Mouse (Mus musculus): ENCODE results near the gene Deaf1.

Gene Deaf1

DNA sequence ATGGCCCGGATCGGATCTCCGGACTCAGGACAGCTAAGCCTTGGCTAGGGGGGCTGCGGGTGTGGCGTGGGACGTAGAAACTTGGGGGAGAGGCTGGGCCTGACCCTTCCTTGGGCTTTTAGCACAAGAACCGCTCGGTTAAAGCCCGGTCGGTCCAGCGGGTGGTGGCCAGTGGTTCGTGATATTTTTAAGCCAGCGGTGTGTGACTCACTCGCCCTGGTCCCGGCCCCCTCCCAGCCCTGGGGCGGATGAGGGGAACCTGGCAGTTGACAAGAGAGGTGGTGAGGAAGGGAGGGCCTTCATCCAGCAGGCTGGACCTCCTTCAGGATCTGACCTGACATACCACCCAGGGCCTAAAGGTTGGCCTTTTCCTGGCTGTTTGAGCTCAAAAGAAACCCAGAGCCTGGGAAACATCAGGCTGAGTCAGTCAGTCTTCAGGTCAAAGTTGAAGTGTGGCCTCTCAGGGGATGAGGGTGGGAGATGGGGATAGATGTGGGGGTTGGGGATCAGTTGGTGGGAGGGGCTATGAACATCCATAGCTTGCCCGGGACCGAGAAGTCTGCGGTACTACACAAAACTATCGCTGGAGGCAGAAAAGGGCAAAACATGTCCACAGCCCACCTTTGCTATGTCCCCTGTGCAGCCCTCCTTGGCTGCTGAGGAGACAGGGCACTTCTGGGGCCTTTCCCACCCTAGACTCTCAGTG, 11.9 kb upstream of the Deaf1 start:
- no peak for DNase-seq (ENCODE audit: low spot score in 2 of 2)

DNA sequence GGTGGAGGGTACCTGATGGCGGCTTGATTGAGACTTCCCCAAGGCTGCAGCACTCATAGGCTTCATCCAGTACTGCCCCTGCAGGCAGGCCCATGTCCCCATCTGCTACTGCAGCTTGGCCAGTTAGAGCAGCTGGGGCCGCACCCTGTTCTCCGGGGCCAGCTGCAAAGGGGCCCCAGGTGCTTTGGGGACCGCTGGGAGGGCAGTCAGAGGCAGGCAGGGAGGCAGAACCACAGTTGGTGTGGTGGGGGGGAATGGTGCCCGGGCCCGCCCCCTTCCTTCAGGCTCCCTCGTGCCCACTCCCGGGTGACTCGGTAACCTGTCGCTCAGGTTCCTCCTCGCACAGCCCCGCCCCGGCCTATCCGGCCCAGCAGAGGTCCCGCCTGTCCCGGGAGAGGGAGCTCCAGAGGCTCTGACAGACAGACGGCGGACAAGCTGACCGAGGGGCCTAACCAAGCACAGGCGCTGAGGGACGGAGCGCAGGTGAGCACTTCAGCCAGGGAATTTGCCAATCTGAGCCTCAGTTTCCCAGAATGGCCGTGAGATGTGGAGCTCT, 11.2 kb upstream of the Deaf1 start, which contains the start of gene Eps8l2:
Gene Eps8l2 (plus strand): TSS at position 305 of the 556 bp plus-strand sequence.
- DNase-seq (ENCODE audit: low spot score in 2 of 2), result no peak

DNA sequence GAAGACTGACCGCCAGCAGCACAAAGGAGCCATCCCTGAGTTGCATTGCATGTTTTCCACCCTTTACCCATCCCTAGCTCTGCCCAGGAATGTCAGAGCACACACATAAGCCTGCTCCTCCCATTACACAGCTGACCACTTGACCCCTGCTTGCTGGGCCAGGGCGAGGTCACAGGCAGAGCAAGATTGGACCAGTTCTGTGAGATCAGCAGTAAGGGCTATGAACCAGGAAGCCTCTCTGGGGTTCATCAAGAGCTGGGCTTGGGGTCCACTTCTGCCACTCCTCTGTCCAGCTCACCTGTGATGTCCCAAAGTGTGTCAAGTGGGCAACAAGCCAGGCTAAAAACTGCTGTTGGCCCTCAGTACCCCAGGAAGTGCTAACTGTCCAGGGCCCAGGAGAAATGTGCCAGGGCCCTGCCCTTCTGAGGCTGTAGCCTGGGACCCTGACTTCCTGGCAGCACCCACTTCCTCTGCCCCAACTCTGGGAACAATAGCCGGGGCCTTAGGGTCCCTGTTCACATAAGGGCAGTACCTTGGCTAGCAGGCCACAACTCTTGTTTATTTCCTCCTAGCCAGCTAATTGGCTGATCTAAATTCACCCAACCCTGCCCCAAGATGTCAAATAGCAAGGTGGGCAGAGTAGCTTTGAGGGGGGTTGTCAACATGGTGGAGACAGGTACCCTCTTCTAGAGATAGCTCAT, 10.4 kb upstream of the Deaf1 start:
- DNase-seq (ENCODE audit: low spot score in 2 of 2), result no peak

DNA sequence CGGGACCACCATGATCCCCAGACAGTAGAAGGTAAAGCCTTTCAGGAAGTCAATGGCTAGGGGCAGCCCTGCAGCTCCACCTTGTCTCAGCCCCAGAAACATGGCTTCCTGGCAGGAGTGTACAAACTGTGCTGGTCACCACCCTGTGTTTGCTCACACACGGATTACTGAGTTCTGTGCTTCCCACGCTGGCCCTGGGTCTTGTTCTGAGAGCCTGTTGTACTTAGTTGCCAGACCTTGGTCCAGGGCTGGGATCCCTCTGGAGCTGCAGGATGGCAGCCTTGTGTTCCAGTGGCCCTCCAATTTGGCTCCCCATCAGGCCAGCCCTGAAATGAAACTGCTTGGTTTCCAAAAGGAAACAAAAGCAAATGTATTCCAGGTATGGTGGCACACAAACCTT, 8.8 kb upstream of the Deaf1 start:
- no peak for DNase-seq (ENCODE audit: low spot score in 2 of 2)

DNA sequence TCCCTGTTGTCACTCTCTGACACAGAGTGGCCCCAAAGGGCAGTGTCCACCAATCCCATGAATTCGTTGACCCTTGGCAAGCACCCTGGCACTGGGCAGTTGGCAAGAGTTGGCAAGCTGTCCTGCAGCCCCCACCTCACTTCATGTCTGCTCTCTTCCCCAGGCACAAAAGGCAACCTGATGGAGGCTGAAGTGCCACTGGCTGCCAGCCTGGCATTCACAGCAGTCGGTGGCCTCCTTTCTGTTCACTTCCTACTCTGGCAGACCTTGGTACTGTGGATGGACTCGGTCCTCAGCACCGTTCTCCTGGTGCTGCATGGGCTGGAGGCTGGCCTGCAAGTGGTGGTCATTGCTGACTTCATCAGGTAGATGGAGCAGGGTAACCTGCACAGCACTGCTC, 8.2 kb upstream of the Deaf1 start:
- no peak for DNase-seq (ENCODE audit: low spot score in 2 of 2)

DNA sequence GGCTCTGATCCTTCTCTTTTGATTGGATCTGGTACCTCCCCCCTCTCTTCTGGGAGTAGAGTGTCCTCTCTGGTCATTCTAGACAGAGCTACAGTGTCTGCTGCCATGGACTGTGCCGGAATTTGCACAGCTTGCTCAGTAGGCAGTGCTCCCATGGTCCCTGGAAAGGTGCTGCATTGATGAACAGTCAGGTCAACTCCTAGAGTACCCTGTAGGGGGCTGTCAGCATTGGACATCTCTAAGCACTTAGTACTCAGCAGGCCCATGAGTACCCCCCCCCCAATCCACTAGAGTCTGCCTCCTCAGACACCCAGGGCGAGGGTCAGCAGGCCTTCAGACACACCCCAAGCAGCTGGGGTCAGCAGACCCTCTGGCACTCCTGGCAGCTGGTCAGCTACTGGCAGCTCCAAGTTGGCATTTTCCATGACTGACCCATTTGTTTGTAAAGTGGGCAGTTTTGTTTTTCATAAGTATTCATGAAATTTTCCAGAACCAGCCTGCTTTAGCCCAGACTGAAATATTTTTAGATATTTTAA, 7.6 kb upstream of the Deaf1 start:
- no peak for DNase-seq (ENCODE audit: low spot score in 2 of 2)

DNA sequence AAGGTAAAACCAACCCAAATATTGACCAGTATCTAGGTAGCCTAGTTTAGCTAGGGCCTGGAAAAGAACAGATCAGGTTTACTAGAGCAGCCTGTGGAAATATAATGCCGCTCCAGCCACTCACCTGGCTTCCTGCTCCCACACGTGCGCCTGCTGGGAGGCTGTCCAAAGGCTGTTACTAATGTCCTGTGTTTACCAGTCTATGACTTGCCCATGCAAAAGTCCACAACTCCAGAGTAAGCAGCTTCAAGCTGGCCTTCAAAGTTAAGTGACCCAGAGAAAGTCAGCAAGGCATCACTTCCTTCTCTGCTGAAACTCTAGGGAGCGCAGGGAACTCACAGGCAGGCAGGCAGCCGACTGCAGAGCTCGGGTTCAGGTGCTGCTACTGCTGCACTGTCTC, 4.5 kb upstream of the Deaf1 start:
- no peak for DNase-seq (ENCODE audit: low spot score in 2 of 2)

DNA sequence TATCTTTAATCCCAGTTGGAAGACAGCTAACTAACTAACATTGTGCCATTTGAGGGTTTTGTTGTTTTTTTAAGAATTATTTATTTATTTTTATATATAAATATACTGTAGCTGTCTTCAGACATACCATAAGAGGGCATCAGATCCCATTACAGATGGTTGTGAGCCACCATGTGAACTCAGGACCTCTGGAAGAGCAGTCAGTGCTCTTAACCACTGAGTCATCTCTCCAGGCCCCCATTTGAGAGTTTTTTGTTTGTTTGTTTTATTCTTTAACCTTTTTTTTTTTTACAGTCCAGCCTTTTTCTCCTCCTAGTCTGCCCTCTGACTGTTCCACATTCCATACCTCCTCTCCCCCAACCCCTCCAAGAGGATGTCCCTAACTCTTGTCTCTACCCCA, 3.2 kb upstream of the Deaf1 start:
- DNase-seq (ENCODE audit: low spot score in 2 of 2), result no peak

DNA sequence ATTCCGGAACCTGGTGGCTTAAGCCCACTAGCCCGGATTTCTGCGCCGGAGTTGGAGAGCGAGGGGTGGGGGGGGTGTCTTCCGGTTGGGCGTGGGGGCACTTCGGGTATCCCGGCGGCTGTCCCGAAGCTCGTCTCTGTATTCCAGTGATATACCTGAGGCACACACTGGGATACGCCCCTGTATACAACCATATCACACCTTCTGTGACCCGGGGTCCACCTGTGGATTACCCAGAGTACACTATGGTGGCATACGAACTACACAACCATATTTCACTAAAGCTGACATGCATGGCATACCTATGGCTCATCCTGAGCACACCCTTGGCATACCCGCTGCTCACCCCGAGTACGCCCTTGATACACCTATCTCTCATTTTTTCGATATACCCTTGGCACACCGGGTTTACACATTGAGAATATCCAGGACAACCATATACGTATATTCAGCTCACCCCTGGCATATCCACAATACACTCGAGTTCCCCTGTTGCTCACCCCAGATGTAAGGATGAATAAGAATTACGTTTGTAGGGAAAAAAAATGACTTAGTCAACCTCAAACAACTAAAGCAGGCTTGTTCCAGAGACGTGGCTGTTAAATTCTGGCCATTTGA, 992 bp upstream of the Deaf1 start:
- no peak for DNase-seq (ENCODE audit: low spot score in 2 of 2)

DNA sequence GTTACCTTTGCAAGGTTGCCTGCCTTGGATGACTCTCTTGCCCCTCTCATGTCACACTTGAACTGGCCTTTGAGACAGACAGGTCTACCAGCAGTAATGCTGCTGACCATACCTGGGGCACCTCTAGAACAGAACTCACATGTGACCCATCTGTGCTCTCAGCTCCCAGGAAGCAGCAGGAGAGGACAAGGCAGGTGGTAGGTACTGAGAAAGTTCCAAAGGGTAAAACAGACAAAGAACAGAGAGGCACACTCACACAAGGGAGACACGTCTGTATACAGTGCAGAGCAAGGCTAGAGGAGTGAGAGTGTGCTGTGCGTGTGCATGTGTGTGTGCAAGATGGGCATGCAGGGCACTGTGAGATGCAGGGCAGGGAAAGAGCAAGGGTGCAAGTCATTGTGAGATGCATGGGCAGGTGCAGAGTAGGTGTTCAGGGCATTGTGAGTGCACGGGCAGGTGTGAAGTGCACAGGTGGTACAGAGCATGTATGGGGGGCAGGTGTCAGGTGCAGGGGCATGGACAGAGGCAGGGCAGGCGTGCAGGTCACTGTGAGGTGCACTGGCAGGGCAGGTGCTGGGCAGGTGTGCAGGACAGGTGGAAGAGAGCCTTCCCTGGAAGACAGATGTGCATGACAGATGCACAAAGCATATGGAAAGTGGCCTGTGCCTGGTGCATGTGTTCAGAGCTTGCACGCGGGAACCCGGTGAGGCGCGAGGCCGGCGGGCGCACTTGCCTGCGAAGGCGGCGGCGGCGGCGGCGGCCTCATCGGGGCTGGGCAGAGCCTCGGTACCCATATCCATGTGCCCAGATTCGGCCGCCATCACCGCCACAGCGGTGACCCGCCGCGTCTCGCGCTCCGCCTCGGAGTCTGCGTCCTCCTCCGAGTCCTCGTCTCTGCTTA, 694 bp downstream of the Deaf1 start:
- DNase-seq (ENCODE audit: low spot score in 2 of 2), result peak in 1 of 2 experiments; percentile 26

DNA sequence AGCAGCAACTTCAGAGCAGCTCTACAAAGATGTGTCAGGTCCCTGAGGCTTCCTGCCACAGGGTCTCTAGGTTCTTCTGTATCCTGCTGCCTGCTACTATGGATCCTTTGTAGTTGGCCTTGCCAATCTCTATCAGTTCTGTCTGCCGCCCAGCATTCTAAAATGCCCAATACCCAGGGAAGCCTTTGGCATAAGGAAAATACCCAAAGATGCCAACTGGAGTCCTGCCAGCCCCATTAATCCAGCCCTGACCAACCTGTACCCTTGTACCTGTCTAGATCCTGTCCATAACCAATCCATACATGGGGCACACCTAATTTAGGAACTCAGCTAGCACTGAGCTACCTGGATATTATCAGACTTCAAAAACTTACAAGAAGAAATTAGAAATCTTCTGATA, 2.8 kb downstream of the Deaf1 start:
- no peak for DNase-seq (ENCODE audit: low spot score in 2 of 2)

DNA sequence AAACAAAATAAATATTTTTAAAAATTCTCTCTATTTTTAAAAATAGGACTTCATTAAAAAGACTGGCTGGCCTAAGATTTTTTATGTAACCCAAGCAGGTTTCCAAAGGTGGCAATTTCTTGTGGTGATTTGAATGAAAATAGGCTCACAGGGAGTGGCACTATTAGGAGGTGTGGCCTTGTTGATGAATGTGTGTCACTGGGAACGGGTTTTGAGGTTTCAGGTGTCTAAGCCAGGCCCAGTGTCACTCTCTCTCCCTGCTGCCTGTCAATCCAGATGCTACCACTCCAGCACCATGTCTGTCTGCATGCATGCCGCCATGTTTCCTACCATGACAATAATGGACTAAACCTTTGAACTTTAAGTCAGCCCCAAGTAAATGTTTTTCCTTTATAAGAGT, 8.0 kb downstream of the Deaf1 start:
- no peak for DNase-seq (ENCODE audit: low spot score in 2 of 2)

DNA sequence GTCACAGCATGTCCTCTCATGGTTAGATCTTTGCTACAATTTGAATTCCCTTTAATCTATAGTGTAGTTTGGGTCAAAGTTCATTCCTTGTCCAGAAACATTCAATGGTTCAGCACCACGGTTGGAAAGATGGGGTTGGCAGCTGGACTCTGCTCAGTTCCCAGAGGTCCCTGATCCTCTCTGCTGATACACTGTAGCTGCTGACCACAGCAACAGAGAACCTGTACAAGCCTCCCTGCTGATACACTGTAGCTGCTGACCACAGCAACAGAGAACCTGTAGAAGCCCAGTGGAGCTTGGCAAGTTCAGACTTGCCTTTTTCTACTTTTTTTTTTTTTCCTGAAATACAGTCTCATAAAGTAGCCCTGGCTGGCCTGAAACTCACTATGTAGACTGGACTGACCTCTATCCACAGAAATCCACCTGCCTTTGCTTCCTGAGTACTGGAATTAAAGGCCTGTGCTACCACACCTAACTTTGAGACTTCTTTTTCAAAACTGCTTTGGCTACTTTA, 9.8 kb downstream of the Deaf1 start:
- no peak for DNase-seq (ENCODE audit: low spot score in 2 of 2)

DNA sequence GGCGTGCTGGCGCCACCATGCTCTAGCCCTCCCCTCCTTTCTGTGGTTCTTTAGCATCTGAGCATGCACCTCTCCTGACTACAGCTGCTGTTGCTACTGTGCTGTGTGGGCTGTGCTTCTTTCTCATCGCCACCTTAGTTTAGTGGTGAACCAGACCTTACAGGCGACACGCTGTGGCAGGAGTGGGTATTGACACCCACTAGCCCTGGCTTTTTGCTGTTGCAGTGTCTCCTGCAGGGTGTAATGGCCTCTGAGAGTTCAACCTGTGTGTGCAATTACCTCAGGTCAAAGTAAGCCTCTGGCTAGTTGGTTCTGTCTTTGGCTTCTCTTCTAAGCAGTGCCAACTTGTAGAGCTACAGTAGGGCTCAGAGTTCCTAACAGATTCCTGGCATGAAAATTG, 11.5 kb downstream of the Deaf1 start:
- no peak for DNase-seq (ENCODE audit: low spot score in 2 of 2)

DNA sequence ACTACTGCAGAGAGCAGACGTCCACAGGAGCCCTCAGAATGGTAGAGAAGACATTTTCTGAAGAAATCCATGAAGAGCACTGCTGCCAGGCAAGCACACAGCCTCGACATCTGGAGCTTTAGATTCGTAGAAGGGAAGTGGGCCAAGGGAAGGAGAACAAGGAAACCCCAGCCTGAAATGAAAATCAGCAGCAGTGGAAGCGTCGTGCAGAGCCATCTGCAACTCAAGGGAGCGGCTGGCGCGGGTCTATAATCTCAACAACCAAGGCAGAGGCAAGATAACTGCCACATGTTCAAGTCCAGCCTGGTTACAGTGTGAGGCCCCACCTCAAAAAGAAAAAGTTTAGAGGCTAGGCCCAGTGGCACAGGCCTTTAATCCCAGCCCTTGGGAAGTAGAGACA, 12.4 kb downstream of the Deaf1 start:
- DNase-seq (ENCODE audit: low spot score in 2 of 2), result no peak

DNA sequence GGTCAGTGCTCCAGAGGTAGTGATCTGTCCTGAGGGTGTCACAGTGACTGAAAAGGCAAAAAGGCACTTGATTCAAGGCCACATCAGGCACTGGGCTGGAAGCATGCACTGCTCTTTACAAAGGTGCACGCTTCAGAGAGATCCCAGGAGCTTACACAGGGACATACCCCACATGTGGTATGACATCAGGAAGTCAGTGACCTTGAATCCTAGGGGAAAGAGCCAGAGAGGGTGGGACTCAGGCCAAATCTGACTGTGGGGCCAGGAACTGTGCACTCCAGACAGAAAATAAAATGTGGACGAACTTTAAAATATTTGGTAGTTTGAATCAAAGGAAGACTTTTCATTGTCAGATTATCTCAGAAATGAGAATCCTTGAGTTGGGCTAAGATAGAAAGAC, 13.1 kb downstream of the Deaf1 start:
- no peak for DNase-seq (ENCODE audit: low spot score in 2 of 2)

DNA sequence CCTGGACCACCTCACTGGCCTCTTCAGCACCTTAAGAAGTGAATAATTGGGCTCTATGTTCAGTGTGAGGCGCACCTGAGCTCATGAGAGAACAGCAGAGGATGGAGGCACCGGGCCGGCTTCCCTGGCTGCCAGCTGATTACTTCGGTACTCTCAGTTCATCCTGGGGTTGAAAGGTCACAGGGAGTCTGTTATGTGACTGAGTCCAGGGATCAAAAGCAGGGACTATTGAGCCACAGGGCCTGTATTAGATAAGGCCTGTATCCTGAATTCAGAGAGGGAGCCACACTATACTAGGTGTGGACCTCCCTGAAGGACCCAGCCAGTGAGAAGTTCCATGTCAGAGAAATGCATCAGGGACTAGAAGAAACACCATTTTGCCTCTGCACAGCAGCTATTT, 23.0 kb downstream of the Deaf1 start:
- DNase-seq (ENCODE audit: low spot score in 2 of 2), result no peak

DNA sequence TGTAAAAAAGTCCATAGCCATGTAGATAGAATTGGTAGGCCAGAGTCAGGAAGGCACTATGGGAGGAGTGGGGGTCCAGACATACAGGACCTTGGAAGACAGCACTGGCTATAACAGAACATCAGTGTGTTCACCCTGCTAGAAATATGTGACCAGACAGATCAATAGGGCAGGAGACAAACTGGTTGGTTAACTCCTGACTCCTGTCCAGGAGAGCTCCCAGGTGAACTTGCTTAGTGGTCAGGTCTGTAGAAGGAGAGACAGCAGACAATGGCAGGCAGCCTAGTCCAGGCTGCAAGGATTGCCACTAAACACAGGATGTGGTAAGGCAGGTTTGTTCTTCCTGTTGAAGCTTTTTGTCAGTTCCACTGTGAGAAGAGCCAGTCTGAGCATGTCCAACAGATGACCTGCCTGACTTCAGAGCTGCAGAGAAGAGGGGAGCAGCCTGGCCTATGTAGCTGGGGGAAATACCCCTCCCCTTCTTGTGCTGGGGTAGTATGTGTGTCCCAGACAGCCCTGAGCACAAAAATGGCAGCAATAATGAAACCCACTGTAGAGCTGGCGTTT, 24.7 kb downstream of the Deaf1 start:
- DNase-seq (ENCODE audit: low spot score in 2 of 2), result no peak

DNA sequence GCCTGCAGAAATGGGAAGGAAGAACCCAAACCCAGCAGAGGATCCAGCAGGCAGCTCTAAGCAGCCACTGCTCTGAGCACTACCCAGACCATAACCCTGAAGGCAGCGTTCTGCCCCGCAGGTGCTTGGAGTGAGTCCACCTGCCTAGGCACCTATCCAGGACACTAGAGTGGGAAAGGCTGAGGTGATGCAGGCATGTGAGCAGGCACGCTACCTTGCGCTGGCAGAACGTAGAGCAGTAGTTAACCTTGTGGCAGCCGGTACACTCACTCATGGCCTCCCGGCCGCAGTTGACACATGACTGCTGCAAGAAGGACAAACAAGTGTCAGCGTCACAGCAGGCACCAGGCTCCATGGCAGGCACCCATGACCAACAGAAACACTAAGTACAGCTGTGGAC, 26.1 kb downstream of the Deaf1 start:
- DNase-seq (ENCODE audit: low spot score in 2 of 2), result no peak

DNA sequence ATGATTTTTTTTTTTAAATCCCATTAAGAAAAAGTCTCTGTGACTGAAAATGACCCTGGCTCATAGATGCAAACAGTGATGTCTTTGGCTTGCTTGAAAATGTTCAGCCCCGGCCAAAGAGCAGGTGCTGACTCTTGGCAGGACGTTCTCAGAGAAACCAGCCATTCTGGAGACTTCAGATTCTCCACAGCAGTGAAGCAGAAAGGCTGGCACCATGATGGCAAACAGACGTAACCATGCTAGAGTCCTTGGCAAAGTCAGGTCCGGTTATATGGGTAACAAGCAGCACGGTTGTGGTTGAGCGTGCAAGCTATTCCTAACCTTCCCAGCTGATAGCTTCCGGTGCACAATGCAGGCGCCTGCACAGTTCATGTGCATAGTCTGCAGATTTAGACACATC, 28.3 kb downstream of the Deaf1 start:
- DNase-seq (ENCODE audit: low spot score in 2 of 2), result no peak
